Mouse (Mus musculus) small intestine, adult 2 months (tissue): ENCODE results near the gene Fyco1. TPM values are rescaled to one million over a fixed set of nuclear protein-coding genes. Genes with fewer than 3 reads are reported as not detected.
A peak's percentile ranks its signal among the peaks of the same experiment; 100 is the strongest.
"Not testable (repeated sequence)": the region's sequence is repeated elsewhere in the genome, so short reads cannot be mapped to it uniquely, and the experiment has no call there.

Experiments
- H3K27ac ChIP-seq: fragments of 200-500 bp; 2 replicates; pipeline ENCODE4 v1.5.1; 2012; ENCODE audit warnings: low read depth, low read length, control low read depth, inconsistent platforms; ENCODE audit not compliant: insufficient read depth
- H3K27me3 ChIP-seq: fragments of 200-500 bp; 2 replicates; pipeline ENCODE4 v1.6.1; 2012; ENCODE audit warnings: mild to moderate bottlenecking, moderate library complexity, low read length, inconsistent platforms; ENCODE audit not compliant: control insufficient read depth, insufficient read depth
- H3K36me3 ChIP-seq: fragments of 200-500 bp; 2 replicates; pipeline ENCODE4 v1.6.1; 2012; ENCODE audit warnings: mild to moderate bottlenecking, low read length, control low read depth, inconsistent platforms; ENCODE audit not compliant: control insufficient read depth, insufficient read depth
- H3K4me1 ChIP-seq: fragments of 200-500 bp; 2 replicates; pipeline ENCODE4 v1.6.1; 2012; ENCODE audit warnings: low read length, inconsistent platforms, mixed read lengths; ENCODE audit not compliant: control insufficient read depth, insufficient read depth, insufficient read length
- H3K4me3 ChIP-seq: fragments of 200-500 bp; 2 replicates; pipeline ENCODE4 v1.5.1; 2012; ENCODE audit warnings: low read depth, mild to moderate bottlenecking, control low read depth, inconsistent platforms, low read length, moderate library complexity
- CTCF ChIP-seq: fragments of 200-500 bp; IDR thresholded peaks from 2 replicates; pipeline ENCODE4 v1.5.1; 2012; ENCODE audit warnings: low read depth, mild to moderate bottlenecking, control low read depth, inconsistent platforms, low read length, moderate library complexity, mixed read lengths; ENCODE audit not compliant: insufficient replicate concordance, insufficient read length; ENCODE audit errors: extremely low read depth
- POLR2A ChIP-seq: fragments of 200-500 bp; IDR thresholded peaks from 2 replicates; pipeline ENCODE4 v1.6.1; 2012; ENCODE audit warnings: low read depth, mild to moderate bottlenecking, control low read depth, inconsistent platforms, low read length, moderate library complexity
- WGBS: fragments of 180-500 bp; shearing (Covaris S2); methylation state at CpG from one replicate; pipeline ENCODE4 v1.1.7; 2018; 5-methylcytosine and 5-hydroxymethylcytosine counted together
- polyA plus RNA-seq: library from polyadenylated mRNA; depleted of rRNA; stranded (reverse); fragments of >200 nt; gene quantifications from 2 replicates; pipeline ENCODE4 v1.2.3, GENCODE M21; 2012

Fyco1 gene
- polyA plus RNA-seq, 1 experiment = 4.9 TPM

DNA sequence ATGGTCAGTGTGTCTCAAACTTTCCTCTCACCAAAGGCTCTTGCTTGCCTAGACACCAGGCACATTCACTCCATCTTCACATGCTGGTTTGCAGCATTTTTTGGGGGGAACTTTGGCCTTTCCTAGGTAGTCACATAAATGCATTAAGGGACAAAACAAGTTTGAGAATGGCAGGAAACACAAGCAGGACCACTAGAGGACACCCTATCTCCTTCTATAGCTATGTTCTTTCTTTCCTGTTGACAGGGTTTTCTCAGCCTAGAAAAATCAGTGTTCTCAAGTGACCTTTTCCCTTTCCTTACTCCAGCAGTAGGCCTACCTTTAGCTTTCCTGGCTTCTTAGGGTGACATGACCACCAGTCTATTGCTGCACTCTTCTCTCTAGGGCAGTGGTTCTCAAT lies 48.8 kb downstream of the Fyco1 start:
- no peaks in the 10 kb centered on the region for H3K4me1 ChIP-seq
- no peak overlapping the region for H3K27ac ChIP-seq
- no peaks in the 10 kb centered on the region for H3K27me3 ChIP-seq
- TF ChIP-seq CTCF = no peak
- TF ChIP-seq POLR2A = no peak
- H3K36me3 ChIP-seq = peaks cover 21% of the 10 kb centered on the region
- no peak overlapping the region for H3K4me3 ChIP-seq

DNA sequence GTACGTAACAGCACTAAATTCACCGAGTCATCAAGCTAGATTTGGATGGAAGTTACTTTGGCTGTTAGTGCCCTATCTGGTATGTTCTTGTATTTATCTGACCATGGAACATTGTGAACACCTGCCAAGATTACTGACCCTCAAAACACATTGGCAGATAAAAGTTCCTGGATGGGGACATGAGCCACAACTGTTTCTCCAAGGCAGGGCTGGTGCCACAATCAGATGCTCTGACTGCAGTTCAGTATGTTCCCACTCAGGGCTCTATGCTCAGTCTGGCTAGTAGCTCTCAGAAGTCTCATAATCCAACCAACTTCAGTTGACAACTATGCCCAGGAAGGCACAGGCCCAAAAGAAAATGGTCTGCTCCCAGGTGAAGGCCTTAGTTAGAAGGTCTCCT lies 49.3 kb downstream of the Fyco1 start:
- H3K27me3 ChIP-seq = no peaks in the 10 kb centered on the region
- H3K36me3 ChIP-seq = peaks cover 26% of the 10 kb centered on the region
- WGBS = 94% methylated on average over 2 of the region's 2 CpGs
- H3K4me1 ChIP-seq = no peaks in the 10 kb centered on the region
- H3K27ac ChIP-seq = no peak overlapping the region
- H3K4me3 ChIP-seq = no peak overlapping the region
- no peak for TF ChIP-seq CTCF
- no peak for TF ChIP-seq POLR2A

DNA sequence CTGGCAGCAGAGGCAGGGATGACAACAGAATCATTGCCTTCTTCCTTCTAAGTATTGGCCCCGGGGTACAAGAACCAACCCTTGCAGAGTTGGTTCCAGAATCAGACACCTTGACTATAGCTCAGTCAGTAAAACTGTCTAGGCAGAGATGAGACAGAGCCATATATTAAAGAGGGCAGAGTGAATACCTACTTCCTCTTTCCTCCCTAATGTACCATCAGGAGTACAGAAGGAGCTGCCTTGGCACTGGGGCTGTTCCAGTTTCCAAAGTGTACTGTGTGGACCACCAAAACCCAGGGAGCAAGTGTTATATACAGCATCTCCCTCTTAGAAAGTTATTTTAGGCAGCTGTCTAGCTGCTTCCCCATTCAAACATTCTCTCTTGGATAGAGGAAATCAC lies 50.2 kb downstream of the Fyco1 start:
- Histone ChIP-seq H3K4me3 (no peak overlapping the region), H3K27me3 (no peaks in the 10 kb centered on the region), H3K4me1 (no peaks in the 10 kb centered on the region), H3K36me3 (peaks cover 33% of the 10 kb centered on the region), H3K27ac (no peak overlapping the region)
- 90% methylated on average over 1 of the region's 1 CpGs for WGBS
- TF ChIP-seq CTCF = no peak

DNA sequence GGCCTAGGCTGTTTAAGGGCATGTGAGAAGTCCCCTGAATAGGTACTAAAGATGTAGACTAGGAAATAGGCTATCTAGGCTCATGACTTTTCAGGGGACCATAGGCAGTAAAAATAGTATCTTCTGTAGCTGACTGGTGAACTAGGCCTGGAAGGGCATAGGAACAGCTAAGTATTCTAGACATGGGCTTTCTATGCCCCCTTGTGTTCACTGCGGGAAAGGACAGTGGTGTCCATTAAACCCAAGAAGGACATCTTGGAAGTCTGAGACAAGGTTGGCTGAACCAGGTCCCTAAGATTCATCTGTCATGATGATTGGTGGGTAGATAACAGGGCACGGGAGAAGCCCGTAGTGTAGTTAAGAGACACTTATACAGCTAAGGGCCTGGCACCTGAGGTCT lies 55.5 kb downstream of the Fyco1 start:
- no peak overlapping the region for H3K4me3 ChIP-seq
- no peaks in the 10 kb centered on the region for H3K27me3 ChIP-seq
- TF ChIP-seq POLR2A (no peak), CTCF (no peak)
- H3K36me3 ChIP-seq = peaks cover 67% of the 10 kb centered on the region
- no peak overlapping the region for H3K27ac ChIP-seq
- no peaks in the 10 kb centered on the region for H3K4me1 ChIP-seq
- 61% methylated on average over 3 of the region's 3 CpGs for WGBS

DNA sequence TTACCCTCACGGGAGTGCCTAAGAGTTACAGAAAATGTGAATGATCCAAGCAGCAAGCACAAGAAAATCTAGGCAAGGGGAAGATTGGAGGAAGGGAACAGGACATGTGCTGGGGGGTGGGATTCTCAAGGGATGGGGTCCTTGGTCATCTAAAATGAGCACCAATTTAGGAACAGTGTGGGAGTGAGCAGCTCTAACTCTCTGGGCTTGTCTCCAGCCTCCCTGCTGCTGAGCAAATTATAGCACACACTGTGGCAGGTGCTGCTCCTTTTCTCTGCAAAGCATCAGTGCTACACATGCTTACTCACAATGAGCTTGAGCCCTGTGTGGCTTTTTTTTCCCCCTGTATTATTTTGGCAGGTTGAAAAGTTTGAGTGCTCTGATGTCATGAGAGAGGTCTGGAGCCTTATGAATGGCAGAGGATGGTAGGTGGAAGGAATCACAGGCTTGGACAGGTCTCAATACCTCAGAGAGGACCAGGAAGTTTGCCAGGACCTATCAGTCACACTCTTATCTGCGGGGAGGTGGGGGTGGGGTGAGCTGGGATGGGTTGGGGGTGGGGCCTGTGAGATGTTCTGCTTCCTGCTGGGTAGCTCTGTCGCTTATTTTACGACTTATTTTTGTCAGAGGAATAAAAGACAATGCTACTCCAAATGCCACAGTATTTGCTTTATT lies 62.7 kb downstream of the Fyco1 start:
- H3K4me3 ChIP-seq = no peak overlapping the region
- peaks cover 38% of the 10 kb centered on the region for H3K36me3 ChIP-seq
- H3K27me3 ChIP-seq = no peaks in the 10 kb centered on the region
- WGBS = 42% methylated on average over 4 of the region's 4 CpGs
- H3K4me1 ChIP-seq = 0 out of 2 replicates have a peak, but pooled peaks cover 1% of the 10 kb centered on the region
- no peak overlapping the region for H3K27ac ChIP-seq
- no peak for TF ChIP-seq POLR2A
- TF ChIP-seq CTCF = no peak

DNA sequence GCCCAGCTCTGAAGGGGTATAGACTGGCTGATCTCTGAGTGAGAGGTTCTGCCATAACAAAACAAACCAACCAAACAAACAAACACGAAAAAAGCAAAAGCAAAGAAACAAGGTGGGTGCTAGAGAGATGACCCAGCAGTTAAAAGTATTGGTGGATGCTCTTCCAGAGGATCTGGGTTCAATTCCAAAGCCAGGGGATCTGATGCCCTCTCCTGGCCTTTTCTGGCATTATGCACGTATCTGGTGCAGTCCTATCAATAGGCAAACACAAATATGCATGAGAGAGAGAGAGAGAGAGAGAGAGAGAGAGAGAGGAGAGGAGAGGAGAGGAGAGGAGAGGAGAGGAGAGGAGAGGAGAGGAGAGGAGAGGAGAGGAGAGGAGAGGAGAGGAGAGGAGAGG lies 78.4 kb downstream of the Fyco1 start:
- H3K36me3 ChIP-seq, H3K4me1 ChIP-seq, H3K27ac ChIP-seq, H3K27me3 ChIP-seq, H3K4me3 ChIP-seq: not testable (repeated sequence)
- whole genome bisulfite sequencing = 45% methylated on average over 2 of the region's 2 CpGs

DNA sequence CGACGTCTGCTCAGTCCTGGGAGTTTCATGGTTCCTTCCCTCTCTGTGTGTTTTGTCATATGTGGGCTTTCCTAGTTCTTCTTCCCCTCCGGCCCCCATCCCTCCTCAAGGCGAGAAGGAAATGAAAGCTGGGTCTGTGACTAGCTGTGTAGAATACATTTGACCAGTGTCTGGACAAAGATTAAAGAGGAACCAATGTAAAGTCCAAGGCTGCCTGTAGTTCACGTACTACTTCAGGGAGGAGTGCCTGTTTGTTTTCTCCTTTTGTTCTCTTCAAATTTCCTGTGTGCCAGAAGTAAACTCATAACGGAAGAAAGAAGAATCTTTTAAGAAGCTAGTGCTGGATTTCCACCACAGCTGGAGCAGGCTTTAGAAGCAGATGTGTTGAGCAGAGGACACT lies 82.2 kb downstream of the Fyco1 start:
- Histone ChIP-seq H3K4me1 (peaks cover 7% of the 10 kb centered on the region; the same call in 1 of the 2 replicates), H3K27me3 (no peaks in the 10 kb centered on the region), H3K36me3 (no peaks in the 10 kb centered on the region), H3K4me3 (peak overlapping the region; percentile 26; the same call in 1 of the 2 replicates), H3K27ac (peak overlapping the region; percentile 72)
- TF ChIP-seq CTCF (no peak), POLR2A (no peak)
- WGBS = 45% methylated on average over 6 of the region's 6 CpGs
